Mouse (Mus musculus): ENCODE measurements around the gene Galnt17.

- TF ChIP-seq POLR2A (IDR thresholded peaks at IDR 0.05; ENCODE audit: borderline replicate concordance, extremely low read depth, insufficient read depth, insufficient read length, poor library complexity, severe bottlenecking) (no peak), CTCF (IDR thresholded peaks at IDR 0.05; ENCODE audit: borderline replicate concordance, extremely low read depth, insufficient read depth, insufficient read length) (no peak)
These were observed 31.1 kb downstream of the Galnt17 start for GRCm38 (mm10) chr5:131277227-131277626.

Measured in brain, embryonic 14.5 days (tissue).